Mouse (Mus musculus) heart, postnatal 4 days (tissue): Measurements from ENCODE around the gene Slco4a1. TPM values are rescaled to one million over a fixed set of nuclear protein-coding genes. Genes with fewer than 3 reads are reported as not detected.
A peak's percentile ranks its signal among the peaks of the same experiment; 100 is the strongest.

Source experiments
- DNase-seq: peaks from one replicate; pipeline ENCODE4 v3.0.0; 2021
- total RNA-seq, 2 experiments: library from RNA; stranded (reverse); gene quantifications; 2 replicates each; pipeline ENCODE4 v1.2.3; 2021

Gene Slco4a1
- total RNA-seq = under 1 TPM; 0.19 to 0.20 TPM

- DNase-seq = peak; percentile 78
These were observed at the start of gene Slco4a1 for GRCm38 (mm10) chr2:180455723-180456698. TSS of gene Slco4a1 (plus strand) at chr2:180456245.

GRCm38 (mm10) chr2:180408410-180408809, 47.6 kb upstream of the Slco4a1 start:
- DNase-seq = no peak

DNA sequence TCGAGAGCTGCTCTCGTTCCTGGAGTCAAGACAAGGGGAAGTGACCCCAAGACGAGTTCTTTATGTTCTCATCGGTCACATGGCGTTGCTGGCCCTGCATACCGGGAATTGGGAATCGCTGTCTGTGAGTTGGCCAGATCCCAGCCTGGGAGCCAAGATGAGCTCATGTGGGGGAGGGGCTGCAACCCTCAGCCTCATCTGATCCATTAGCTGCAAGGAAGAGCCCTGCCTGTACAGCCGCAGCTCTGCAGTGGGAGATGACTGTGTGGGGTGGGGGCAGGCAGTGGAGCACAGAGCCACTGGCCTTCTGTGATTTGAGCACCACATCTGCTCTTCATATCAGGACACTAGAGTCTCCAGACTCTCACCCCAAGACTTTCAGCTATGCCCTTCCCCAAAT, 45.6 kb upstream of the Slco4a1 start:
- DNase-seq = no peak

DNA sequence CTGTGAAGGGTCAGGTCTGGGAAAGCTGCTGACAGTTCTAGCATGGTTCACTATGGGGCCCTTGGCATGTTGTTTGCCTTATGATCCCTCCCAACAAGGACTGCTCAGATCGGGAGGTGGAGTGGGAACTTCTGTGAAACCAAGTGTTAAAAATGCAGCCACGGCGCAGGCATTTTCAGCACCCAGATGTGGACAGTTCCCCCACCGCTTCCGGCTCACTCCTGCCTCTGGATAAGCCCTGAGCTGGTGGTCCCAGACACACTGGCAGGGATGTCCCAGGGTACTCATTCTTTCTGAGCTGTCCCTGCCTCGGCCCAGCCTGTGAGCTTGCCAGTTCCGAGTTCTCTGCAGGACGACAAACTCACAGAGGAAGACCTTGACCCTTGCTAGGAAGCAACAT, 45.0 kb upstream of the Slco4a1 start:
- DNase-seq = peak; percentile 37

GRCm38 (mm10) chr2:180415627-180416026, 40.4 kb upstream of the Slco4a1 start:
- DNase-seq = no peak

- peak; percentile 68 for DNase-seq
These were observed 38.3 kb upstream of the Slco4a1 start for GRCm38 (mm10) chr2:180417731-180418130.

GRCm38 (mm10) chr2:180420641-180421040, 35.4 kb upstream of the Slco4a1 start:
- DNase-seq = no peak

- no peak for DNase-seq
These were observed 30.9 kb upstream of the Slco4a1 start for GRCm38 (mm10) chr2:180425115-180425514.

- peak; percentile 59 for DNase-seq
These were observed 29.0 kb upstream of the Slco4a1 start for GRCm38 (mm10) chr2:180427073-180427472.

- DNase-seq = peak; percentile 26
These were observed 27.7 kb upstream of the Slco4a1 start for GRCm38 (mm10) chr2:180428331-180428730.

DNA sequence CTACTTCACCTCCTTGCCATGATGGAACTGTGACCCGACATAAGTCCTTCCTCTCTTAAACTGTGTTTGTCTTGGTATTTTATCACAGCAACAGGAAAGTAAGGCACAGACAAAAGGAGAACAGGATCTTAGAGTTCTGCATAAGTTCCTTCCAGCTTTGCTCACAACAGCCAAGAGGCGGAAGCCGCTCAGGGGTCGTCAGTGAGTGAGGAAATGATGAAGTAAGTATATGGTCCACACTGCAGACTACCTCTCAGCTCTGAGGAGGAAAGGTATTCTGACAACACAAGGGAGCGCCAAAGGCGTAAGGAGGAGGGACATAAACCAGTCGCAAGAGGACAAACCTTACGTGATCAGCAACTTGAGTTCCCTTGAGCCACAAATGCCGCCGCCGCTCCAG, 25.4 kb upstream of the Slco4a1 start:
- DNase-seq = no peak

DNA sequence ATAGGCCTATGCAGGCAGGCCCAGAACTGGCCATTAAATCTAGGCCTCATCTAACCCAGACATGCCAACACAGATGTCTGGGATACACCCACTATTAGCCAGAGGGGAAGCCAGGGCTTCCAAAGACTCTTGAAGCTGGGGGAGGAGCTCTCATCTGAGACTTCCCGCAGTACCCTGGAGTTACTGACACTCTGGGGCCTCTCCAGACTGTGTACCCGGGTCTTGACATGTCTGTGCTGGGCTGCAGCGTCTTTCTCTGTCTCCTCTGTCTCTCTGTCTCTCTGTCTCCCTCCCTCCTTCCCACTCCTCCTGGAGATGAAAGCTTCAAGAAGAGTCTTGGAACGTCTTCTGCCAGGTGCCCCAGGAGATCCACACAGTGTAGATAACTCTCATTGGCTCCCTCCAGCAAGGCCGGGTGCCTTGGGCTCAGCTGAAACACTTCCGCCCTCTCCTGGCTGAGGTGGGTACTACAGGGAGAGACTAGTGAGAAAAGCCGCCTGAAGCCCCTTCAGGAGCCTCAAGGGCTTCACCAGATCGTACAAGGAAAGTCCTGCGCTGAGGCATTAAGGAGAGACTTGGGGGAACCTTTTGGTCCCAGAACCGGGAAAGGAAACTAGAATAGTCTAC, 23.9 kb upstream of the Slco4a1 start:
- DNase-seq = peak; percentile 92

GRCm38 (mm10) chr2:180432751-180433150, 23.3 kb upstream of the Slco4a1 start:
- no peak for DNase-seq

DNA sequence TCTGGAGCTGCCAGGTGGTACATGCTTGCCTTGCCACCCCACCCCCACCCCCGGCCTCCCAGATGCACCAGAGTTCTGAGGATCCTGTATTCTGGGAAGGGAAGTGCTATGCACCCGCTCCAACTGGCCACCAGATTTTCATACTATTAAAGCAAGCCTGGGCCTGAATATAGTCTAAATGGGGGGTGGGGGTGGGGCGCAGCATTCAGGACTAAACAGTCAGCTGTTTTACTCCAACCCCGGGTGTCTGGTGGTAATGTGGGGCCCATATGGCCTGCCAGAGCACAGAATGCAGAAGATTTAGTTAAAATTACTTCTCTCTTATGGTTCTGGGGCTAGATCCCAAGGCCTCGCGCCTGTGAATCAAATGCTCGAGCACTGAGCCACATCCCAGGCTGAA, 22.7 kb upstream of the Slco4a1 start:
- no peak for DNase-seq

DNA sequence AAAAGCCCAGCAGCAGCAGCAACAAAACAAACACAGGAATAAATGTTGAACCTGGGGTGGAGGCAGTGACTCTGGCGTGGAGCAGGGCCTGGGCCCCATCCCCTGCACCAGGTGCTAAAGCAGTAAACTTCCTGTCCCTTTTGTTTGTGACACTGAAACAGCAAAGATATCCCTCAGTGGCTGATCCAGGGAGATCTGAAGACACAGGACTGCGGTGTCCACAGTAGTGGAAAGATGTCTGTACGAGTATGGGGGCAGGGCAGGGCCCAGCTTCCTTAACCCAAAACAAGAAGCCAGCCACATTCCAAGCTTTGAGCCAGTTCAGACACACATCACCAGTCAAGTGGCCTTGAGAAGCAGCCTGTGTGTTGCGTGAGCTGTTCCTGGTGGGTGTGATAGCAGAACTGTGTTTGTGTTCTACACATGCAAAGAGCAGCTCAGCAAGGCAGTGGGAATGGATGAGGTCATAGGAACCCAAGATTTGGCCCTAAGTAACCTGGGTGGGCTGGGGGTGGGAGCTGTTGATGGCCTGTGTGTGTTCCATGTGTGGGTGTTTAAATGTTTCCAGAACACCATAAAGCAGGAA, 20.6 kb upstream of the Slco4a1 start:
- DNase-seq = no peak

DNA sequence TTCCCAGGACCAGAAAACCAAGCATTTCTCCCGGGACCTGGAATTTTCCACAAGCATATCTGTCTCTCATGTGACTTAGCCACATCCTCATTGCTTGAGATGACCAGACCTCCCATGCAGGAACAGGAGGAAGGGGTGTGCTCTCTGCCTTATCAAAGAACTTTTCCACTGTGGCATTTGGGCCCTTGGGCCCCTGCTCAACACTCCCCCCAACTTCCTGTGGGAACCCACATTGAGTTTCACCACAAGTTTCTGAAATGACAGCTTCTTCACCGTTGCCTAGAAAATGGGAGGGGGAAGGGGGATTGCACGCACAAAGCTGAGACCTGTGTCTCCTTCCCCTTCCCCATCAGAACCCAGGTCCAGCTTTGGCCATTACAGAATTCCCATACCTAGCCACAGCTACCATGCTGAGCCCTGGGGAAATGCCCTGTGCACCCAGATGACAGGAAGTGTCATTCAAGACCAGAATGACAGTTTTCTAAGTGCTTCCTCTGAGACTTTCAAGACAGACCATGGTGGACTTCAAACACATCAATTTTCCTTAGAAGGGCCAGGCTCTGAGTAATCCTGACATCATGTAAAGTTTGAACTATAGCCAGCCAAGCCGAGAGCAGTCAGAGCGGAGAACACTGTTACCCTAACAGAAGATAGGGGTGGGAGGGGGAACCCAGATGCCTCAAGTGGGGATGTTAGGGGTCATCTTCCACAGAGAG, 18.7 kb upstream of the Slco4a1 start:
- no peak for DNase-seq

DNA sequence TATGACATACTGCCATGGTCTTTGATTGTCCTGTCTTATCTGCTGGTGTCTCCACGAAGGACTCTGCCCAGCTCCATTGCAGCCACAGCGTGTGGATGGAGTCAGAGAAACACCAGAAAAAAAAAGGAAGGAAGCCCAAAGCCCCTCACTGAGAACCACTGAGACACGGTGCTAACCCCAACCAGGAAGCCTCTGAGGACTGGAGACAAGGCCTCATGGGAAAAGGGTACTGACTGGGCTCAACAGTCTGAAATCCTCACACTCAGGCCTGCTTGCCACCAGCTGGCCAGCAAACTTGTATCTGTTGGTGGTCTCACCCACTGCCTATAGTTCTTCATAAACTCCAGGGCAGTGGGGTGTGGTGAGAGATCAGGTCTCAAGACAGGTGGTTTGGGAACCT, 16.3 kb upstream of the Slco4a1 start:
- no peak for DNase-seq

DNA sequence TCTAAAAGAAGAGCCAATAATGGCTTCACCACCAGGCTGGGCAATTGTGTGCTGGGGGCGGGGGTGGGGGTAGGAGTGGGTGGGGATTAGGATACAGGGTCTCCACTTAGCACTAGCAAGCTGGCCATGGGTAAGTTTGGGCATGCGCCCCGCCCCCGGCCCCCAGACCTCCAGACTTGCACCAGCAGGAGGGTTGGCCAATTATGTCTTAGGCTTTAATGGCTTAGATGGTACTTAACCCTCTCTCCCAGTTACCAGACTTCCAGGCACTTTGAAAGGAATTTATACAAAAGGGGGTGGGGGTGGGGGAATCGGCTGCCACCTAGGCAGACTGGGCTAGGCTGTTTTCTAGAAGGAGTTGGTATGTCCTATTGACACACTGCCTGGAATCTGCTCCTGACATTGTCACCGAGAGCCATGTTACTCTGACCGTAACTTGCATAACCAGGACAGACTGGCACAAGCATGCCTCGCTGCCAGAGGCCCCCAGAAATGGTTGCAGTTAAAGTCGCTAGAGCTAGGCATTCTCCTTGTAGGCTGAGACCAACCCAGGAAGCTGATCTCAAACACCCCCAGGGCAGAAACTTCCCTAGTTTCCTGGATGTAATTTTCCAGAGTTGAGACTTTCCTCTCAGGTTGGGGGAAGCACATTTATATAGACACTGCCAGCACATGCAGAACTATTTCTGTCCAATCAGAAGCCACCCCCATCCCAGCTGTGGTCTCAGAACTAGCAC, 15.3 kb upstream of the Slco4a1 start:
- no peak for DNase-seq

GRCm38 (mm10) chr2:180442061-180442460, 14.0 kb upstream of the Slco4a1 start:
- DNase-seq = no peak

DNA sequence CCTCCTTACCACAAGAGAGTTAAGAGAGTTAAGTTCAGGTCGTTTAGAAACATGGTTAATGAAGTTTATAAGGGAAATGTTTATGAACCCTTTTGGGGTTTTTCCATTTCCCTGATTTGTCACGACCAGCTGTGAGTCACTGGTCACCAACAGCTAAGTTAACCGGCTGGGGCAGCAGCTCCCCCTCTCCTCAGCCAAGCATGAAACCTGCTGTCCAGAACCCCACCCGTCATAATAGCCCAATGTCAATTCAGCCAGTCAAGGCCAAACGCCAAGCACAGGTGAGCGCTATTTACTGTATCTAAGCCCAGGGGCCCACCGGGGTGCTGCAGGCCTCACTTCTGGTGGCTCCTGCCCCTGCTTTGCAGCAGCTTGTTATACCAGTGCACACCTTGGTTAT, 12.2 kb upstream of the Slco4a1 start:
- DNase-seq = no peak

DNA sequence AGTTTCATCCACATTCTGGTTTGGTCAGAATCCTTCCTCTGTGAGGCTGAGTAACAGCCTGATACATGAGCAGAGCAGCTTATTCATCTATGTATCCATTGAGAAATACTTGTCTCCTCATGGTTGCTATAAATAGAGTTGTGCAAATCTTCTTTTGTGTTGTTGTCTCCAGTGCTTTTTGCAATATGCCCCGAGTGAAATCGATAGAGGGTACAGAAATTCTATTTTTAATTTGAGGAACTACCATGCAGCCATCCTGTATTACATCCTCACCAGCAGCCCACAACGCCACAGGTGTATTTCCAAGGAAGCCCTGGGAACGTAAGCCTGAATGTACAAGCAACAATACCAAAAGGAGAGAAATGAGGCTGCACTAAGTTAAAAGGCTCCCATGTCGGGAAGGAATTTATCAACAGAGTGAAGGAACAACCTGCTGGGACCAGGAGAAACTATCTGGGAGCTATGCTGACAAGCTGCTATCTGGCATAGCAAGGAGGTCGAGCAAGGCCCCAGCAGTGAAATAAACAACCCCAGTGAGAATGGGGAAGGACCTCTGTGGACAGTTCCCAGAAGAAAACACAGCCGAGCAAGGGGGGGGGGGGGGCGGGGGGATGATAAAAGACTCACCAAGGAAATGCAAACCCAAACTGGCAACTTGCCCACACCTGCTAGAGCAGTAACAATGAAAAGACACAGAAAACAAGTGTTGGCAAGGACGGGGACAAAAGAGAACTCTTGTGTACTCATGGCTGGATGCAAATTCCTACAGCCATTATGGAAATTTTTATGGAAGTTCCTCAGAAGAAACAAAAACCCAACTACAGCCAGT, 10.9 kb upstream of the Slco4a1 start:
- DNase-seq = no peak
